Mouse (Mus musculus): Measurements from ENCODE around the gene Tmem231. TPM values are rescaled to one million over a fixed set of nuclear protein-coding genes. Genes with fewer than 3 reads are reported as not detected.

The Tmem231 gene
- polyA plus RNA-seq, 1 experiment from 2014 or later, result 24.6 TPM

- WGBS, result 57% methylated on average over 6 of the region's 6 CpGs
These were observed 42.8 kb downstream of the Tmem231 start for GRCm38 (mm10) chr8:111890911-111891303.

GRCm38 (mm10) chr8:111889931-111890910 lies 43.5 kb downstream of the Tmem231 start:
- Histone ChIP-seq H3K9me3 (no peaks in the 10 kb centered on the region), H3K9ac (0 out of 2 replicates have a peak overlapping the region, but pooled peaks have one; percentile 19), H3K4me3 (peak overlapping the region; percentile 33), H3K36me3 (no peaks in the 10 kb centered on the region), H3K27me3 (peaks cover 64% of the 10 kb centered on the region), H3K4me2 (replicated peaks) (peak overlapping the region; percentile 60), H3K4me1 (peaks cover 18% of the 10 kb centered on the region), H3K27ac (no peak overlapping the region)
- WGBS, result 11% methylated on average over 86 of the region's 86 CpGs
- peak; percentile 44; the same call in 1 of the 2 replicates for ATAC-seq (ENCODE audit: low FRiP score, low read depth)

More at GRCm38 (mm10) chr8:111890911-111891303, 42.8 kb downstream of the Tmem231 start:
- no peak for ATAC-seq (ENCODE audit: low FRiP score, low read depth)
- Histone ChIP-seq H3K9ac (no peak overlapping the region), H3K4me3 (0 out of 2 replicates have a peak overlapping the region, but pooled peaks have one; percentile 33), H3K9me3 (no peaks in the 10 kb centered on the region), H3K27ac (no peak overlapping the region), H3K27me3 (peaks cover 64% of the 10 kb centered on the region), H3K4me1 (peaks cover 18% of the 10 kb centered on the region), H3K4me2 (replicated peaks) (no peak overlapping the region), H3K36me3 (no peaks in the 10 kb centered on the region)

- 36% methylated on average over 7 of the region's 7 CpGs for WGBS
- Histone ChIP-seq H3K36me3 (no peaks in the 10 kb centered on the region), H3K27ac (no peak overlapping the region), H3K9me3 (no peaks in the 10 kb centered on the region), H3K4me3 (no peak overlapping the region), H3K4me2 (replicated peaks) (0 out of 2 replicates have a peak overlapping the region, but pooled peaks have one; percentile 9), H3K27me3 (peaks cover 63% of the 10 kb centered on the region), H3K4me1 (peaks cover 18% of the 10 kb centered on the region), H3K9ac (no peak overlapping the region)
- ATAC-seq (ENCODE audit: low FRiP score, low read depth), result no peak
These were observed 45.5 kb downstream of the Tmem231 start for GRCm38 (mm10) chr8:111888091-111888650.

GRCm38 (mm10) chr8:111887479-111887878 lies 46.2 kb downstream of the Tmem231 start:
- H3K9ac ChIP-seq, result no peak overlapping the region
- H3K4me1 ChIP-seq, result peaks cover 18% of the 10 kb centered on the region
- WGBS, result 85% methylated on average over 1 of the region's 1 CpGs
- H3K27ac ChIP-seq, result no peak overlapping the region
- no peaks in the 10 kb centered on the region for H3K36me3 ChIP-seq
- H3K27me3 ChIP-seq, result peaks cover 59% of the 10 kb centered on the region
- ATAC-seq (ENCODE audit: low FRiP score, low read depth), result no peak
- no peaks in the 10 kb centered on the region for H3K9me3 ChIP-seq
- H3K4me3 ChIP-seq, result no peak overlapping the region
- H3K4me2 ChIP-seq (replicated peaks), result no peak overlapping the region

- Histone ChIP-seq H3K4me3 (no peak overlapping the region), H3K27me3 (peaks cover 23% of the 10 kb centered on the region), H3K4me2 (replicated peaks) (no peak overlapping the region), H3K36me3 (no peaks in the 10 kb centered on the region), H3K9me3 (no peaks in the 10 kb centered on the region), H3K4me1 (peaks cover 10% of the 10 kb centered on the region), H3K9ac (no peak overlapping the region), H3K27ac (no peak overlapping the region)
- no peak for ATAC-seq (ENCODE audit: low FRiP score, low read depth)
- WGBS, result 82% methylated on average over 4 of the region's 4 CpGs
These were observed 50.1 kb downstream of the Tmem231 start for GRCm38 (mm10) chr8:111883615-111884014.

GRCm38 (mm10) chr8:111881591-111881990 lies 52.1 kb downstream of the Tmem231 start:
- 0 out of 2 replicates have a peak, but pooled peaks have one; percentile 54 for ATAC-seq (ENCODE audit: low FRiP score, low read depth)
- Histone ChIP-seq H3K36me3 (no peaks in the 10 kb centered on the region), H3K27ac (no peak overlapping the region), H3K9me3 (no peaks in the 10 kb centered on the region), H3K4me1 (0 out of 2 replicates have a peak, but pooled peaks cover 4% of the 10 kb centered on the region), H3K27me3 (peaks cover 5% of the 10 kb centered on the region; the same call in 1 of the 2 replicates), H3K4me3 (no peak overlapping the region), H3K4me2 (replicated peaks) (no peak overlapping the region), H3K9ac (no peak overlapping the region)
- 0% methylated on average over 2 of the region's 2 CpGs for WGBS

GRCm38 (mm10) chr8:111877711-111878110 lies 56.0 kb downstream of the Tmem231 start:
- WGBS, result 62% methylated on average over 9 of the region's 9 CpGs
- Histone ChIP-seq H3K27me3 (no peaks in the 10 kb centered on the region), H3K4me1 (peaks cover 12% of the 10 kb centered on the region), H3K36me3 (peaks cover 2% of the 10 kb centered on the region), H3K9me3 (no peaks in the 10 kb centered on the region), H3K9ac (no peak overlapping the region), H3K27ac (no peak overlapping the region), H3K4me2 (replicated peaks) (no peak overlapping the region), H3K4me3 (no peak overlapping the region)
- no peak for ATAC-seq (ENCODE audit: low FRiP score, low read depth)

- ATAC-seq (ENCODE audit: low FRiP score, low read depth), result peak; percentile 98
- Histone ChIP-seq H3K27me3 (no peaks in the 10 kb centered on the region), H3K4me2 (replicated peaks) (peak within 1 kb of the TSS; percentile 84), H3K9me3 (no peaks in the 10 kb centered on the region), H3K4me3 (peak within 1 kb of the TSS; percentile 73), H3K36me3 (peaks cover 10% of the 10 kb centered on the region), H3K9ac (peak within 1 kb of the TSS; percentile 78), H3K27ac (peak within 1 kb of the TSS; percentile 74; the same call in 1 of the 2 replicates), H3K4me1 (peaks cover 9% of the 10 kb centered on the region)
- under 1% methylated on average over 52 of the region's 53 CpGs for WGBS
These were observed 57.2 kb downstream of the Tmem231 start, which contains the start of gene Tmem170 for GRCm38 (mm10) chr8:111876355-111876948. Tmem170 (minus strand) TSS chr8:111876750.

- Histone ChIP-seq H3K9me3 (no peaks in the 10 kb centered on the region), H3K9ac (peak overlapping the region; percentile 78), H3K27me3 (no peaks in the 10 kb centered on the region), H3K36me3 (peaks cover 11% of the 10 kb centered on the region), H3K4me3 (peak overlapping the region; percentile 73), H3K27ac (peak overlapping the region; percentile 74; the same call in 1 of the 2 replicates), H3K4me2 (replicated peaks) (peak overlapping the region; percentile 84), H3K4me1 (peaks cover 9% of the 10 kb centered on the region)
- ATAC-seq (ENCODE audit: low FRiP score, low read depth), result no peak
- 15% methylated on average over 9 of the region's 9 CpGs for WGBS
These were observed 57.9 kb downstream of the Tmem231 start for GRCm38 (mm10) chr8:111875758-111876157.

GRCm38 (mm10) chr8:111871278-111871677 lies 62.4 kb downstream of the Tmem231 start:
- peaks cover 21% of the 10 kb centered on the region for H3K36me3 ChIP-seq
- no peak overlapping the region for H3K4me3 ChIP-seq
- H3K9ac ChIP-seq, result no peak overlapping the region
- 86% methylated on average over 3 of the region's 3 CpGs for WGBS
- H3K27ac ChIP-seq, result no peak overlapping the region
- no peak for ATAC-seq (ENCODE audit: low FRiP score, low read depth)
- no peak overlapping the region for H3K4me2 ChIP-seq (replicated peaks)
- H3K27me3 ChIP-seq, result no peaks in the 10 kb centered on the region
- peaks cover 9% of the 10 kb centered on the region for H3K4me1 ChIP-seq
- H3K9me3 ChIP-seq, result no peaks in the 10 kb centered on the region

GRCm38 (mm10) chr8:111870379-111870778 lies 63.3 kb downstream of the Tmem231 start:
- ATAC-seq (ENCODE audit: low FRiP score, low read depth), result no peak
- Histone ChIP-seq H3K4me3 (no peak overlapping the region), H3K27me3 (no peaks in the 10 kb centered on the region), H3K27ac (no peak overlapping the region), H3K36me3 (peaks cover 30% of the 10 kb centered on the region), H3K4me1 (peaks cover 3% of the 10 kb centered on the region), H3K4me2 (replicated peaks) (no peak overlapping the region), H3K9me3 (no peaks in the 10 kb centered on the region), H3K9ac (no peak overlapping the region)
- 92% methylated on average over 3 of the region's 3 CpGs for WGBS

Data from limb, embryonic 13.5 days (tissue).